Mouse (Mus musculus): ENCODE data around the gene Oas1a.
"Not testable (repeated sequence)": the region's sequence is repeated elsewhere in the genome, so short reads cannot be mapped to it uniquely, and the experiment has no call there.

Oas1a gene

DNA sequence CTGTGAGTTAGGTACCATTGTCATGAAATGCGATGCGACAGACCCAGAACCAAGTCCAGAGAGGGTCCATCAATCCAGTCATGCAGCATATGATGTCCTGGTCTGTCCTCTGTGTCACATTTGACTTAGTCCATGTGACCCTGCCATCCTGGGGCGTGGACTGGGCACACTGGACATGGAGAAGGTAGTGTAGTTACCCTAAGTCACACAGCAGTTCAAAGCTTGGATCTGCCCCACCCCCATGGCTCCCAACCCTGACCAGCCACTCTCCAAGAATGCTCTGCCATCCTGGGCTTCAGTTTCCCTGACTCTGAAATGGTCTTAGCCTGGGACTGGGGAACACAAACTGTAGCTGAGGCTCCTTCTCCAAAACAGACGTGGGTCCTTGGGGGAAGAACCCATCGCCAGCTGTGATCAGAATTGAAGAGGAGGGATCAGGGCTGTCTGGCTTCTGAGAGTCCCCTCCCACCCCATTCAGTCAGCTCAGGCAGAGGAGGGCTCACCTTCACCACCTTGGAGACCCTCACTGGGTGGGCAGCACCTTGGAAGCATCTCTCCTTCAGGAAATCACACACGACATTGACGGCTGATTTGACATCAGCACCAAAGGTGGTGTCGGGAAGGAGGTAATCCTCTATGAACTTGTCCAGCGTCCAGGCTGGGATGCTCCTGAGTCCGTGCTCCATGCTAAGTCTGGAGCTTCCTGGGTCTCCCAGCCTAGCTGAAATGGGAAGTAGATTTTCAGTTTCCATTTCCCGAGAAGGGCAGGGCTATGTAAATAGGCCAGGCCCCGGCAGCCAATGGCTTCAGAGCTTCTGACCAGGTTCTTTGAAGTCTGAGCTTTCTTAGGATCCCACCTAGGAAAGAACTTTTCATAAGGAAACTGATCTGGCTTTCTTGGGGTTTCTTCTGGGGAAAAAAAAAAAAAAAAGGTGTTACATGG is at the start of gene Oas1a:
Gene Oas1a (minus strand): TSS at position 731 of the 943 bp plus-strand sequence.
- not testable (repeated sequence) for DNase-seq

DNA sequence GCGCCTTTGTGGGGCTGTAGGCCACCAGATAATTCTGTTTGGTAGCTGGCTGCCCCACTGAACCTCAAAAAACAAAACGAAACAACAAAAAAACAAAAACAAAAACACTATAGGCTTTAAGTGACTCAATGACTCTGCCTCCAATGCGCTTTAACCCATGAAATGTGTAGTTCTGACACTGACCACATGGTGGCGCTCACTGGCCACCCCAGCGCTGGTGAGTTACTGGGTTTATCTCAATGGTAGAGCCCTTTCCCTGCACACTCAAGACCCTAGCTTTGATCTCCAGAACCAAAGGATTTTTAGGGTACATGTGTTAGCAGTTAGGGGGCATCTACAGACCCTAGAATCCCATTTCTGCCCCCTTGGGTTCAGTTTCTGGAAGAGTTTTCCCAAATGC is 46.7 kb upstream of the Oas1a start:
- peak; percentile 76 for DNase-seq

- DNase-seq, result no peak
These were observed 45.0 kb upstream of the Oas1a start for GRCm38 (mm10) chr5:120952242-120952770.

DNA sequence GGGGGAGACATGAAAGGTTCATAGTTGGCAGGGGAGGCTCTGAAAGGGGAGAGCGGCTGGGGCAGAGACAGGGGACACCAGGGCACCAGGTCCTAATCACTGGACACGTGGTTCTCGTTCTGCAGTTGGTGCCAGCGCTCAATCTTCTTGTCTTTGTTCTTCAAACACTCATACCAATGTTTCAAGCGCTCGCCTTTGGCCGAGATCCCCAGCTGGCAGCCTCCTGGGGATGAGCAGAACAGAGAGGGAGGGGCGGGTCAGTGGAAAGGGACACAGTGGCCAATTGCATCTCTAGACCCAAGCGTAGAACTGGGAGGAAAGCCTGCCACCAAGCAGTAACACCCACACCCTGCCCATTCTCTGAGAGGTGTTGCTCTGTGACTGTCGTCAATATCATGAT is 34.8 kb upstream of the Oas1a start:
- DNase-seq, result peak; percentile 39

DNA sequence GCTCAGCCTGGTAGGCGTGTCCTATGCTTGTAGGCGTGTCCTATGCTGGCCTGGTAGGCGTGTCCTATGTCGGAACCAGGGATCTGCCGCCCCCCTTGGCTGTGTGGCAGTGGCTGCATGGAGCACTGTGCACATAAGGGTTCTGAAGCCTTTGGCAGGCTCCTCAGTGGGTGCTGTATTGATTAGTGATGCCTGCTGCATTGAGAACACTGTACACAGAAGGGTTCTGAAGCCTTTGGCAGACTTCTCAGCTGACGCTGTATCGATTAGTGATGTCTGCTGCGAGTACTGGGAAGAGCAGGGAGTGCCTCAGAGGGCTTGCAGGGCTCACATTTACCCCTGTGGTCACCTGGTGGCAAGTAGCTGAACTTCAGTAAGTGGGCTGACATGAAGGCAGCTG is 31.3 kb upstream of the Oas1a start:
- no peak for DNase-seq

GRCm38 (mm10) chr5:120937841-120938240 is 30.5 kb upstream of the Oas1a start:
- DNase-seq, result no peak

DNA sequence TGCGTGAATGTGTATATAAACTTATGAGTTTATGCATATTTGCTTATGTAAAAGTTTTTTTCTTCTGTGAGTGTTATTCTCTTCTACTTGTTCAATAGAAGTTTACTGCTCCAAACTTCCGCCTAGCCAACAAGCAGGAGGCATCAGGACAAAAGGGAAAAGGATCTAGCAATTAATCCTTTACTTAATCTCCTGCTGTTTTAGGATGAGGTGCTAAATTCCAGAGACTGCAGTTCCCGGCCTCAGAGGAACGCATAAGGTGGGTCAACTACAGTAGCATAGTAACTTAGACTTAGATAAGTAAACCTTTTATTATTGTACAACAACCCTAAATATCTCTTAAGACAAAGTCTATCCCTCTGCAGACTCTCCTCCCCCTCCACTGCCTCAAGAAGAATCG is 26.6 kb upstream of the Oas1a start:
- DNase-seq, result no peak

GRCm38 (mm10) chr5:120927036-120927435 is 19.7 kb upstream of the Oas1a start:
- DNase-seq, result no peak

GRCm38 (mm10) chr5:120926311-120926710 is 19.0 kb upstream of the Oas1a start:
- DNase-seq, result not testable (repeated sequence)

DNA sequence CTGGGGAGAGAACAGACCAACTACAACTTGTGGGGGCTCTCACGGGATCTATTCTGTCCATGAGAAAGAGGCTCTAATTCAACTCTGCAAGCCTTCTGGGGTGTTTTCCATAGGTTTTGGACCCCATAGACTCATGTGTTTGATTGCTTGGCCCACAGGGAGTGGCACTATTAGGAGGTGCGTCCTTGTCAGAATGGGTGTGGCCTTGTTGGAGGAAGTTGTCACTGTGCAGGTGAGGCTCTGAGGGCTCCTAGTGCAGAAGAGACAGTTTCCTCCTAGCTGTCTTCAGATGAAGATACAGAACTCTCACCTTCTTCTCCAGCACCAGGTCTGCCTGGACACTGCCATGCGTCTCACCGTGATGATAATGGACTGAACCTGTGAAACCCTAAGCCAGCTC is 17.2 kb upstream of the Oas1a start:
- DNase-seq, result not testable (repeated sequence)

DNA sequence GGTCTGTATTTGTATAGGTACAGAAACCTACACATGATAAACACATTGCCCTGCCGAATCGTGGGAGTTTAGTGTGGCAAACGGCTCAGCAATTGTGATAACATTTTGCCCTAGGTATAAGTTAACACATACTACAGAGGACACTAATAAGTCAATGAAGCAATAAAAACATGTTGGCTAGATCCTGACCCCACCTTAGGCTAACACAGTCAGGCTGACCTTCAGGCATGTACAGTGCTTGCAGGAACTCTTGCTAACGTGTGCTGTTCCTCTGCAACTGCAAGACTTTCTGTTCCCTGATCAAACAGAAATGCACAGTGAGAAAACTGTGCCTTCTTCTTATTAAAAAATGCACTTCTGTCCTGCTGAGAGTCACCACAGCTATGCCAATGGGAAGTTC is 16.6 kb upstream of the Oas1a start:
- DNase-seq, result no peak

GRCm38 (mm10) chr5:120920296-120920695 is 13.0 kb upstream of the Oas1a start:
- DNase-seq, result no peak

GRCm38 (mm10) chr5:120919156-120919935 is 12.0 kb upstream of the Oas1a start:
- not testable (repeated sequence) for DNase-seq

GRCm38 (mm10) chr5:120914204-120914603 is 6.9 kb upstream of the Oas1a start, which contains the start of gene Oas1d:
Oas1d (plus strand) TSS chr5:120914536.
- not testable (repeated sequence) for DNase-seq

GRCm38 (mm10) chr5:120908196-120908920 is 1.0 kb upstream of the Oas1a start:
- DNase-seq, result no peak

DNA sequence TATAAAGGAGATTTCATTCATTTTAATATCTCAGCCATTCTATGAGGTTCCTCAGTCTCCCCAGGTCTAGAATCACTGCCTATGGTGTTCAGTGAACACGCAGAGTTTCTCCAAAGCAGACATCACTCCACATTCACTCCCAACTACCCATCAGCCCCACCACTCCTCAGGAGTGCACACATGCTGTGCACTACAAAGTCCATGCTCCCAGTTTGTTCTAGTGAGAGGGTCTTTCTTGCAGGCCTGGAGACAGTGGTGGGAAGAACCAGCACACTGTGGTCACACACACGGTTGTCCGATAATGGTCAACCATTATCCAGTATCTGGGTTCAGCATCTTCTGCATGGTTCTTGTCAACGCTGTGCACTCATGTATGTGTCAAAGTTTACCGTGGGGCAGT is 5.3 kb downstream of the Oas1a start:
- no peak for DNase-seq

- DNase-seq, result no peak
These were observed 6.7 kb downstream of the Oas1a start for GRCm38 (mm10) chr5:120900666-120901065.

GRCm38 (mm10) chr5:120898726-120899125 is 8.6 kb downstream of the Oas1a start:
- DNase-seq, result no peak

- DNase-seq, result no peak
These were observed 9.0 kb downstream of the Oas1a start for GRCm38 (mm10) chr5:120898307-120898706.

GRCm38 (mm10) chr5:120895231-120895900 is 12.0 kb downstream of the Oas1a start:
- no peak for DNase-seq

DNA sequence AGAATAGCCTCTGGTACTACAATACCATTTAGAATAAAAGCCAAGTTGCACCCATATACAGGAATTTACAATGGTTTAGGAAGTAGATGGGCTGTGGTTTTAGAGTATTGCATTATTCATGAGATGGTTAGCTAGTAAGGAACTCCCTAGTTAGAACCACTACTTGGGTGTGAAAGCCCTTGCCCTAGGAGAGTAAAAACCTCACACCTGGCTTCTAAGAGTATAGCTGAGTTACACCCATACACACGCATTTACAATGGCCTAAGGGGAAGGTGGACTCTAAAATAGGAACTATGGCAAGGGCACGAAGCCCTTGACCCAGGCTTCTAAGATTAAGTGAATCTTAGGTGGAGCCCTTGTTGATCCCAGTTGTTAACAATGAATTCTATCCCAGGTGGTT is 12.6 kb downstream of the Oas1a start:
- not testable (repeated sequence) for DNase-seq

GRCm38 (mm10) chr5:120893866-120894265 is 13.5 kb downstream of the Oas1a start:
- DNase-seq, result not testable (repeated sequence)
